Mouse (Mus musculus): ENCODE results near the gene 1700061G19Rik. TPM values are rescaled to one million over a fixed set of nuclear protein-coding genes. Genes with fewer than 3 reads are reported as not detected.

Gene 1700061G19Rik
- polyA plus RNA-seq, 1 experiment from 2014 or later: 0.29 TPM

- WGBS: 93% methylated on average over 8 of the region's 8 CpGs
- Histone ChIP-seq H3K27ac (ENCODE audit: low read depth, low read length) (no peak overlapping the region), H3K27me3 (replicated peaks; ENCODE audit: control insufficient read depth, insufficient read depth, low read length) (no peaks in the 10 kb centered on the region), H3K9me3 (ENCODE audit: control insufficient read depth, low read length) (no peaks in the 10 kb centered on the region), H3K4me3 (ENCODE audit: low read length) (no peak overlapping the region), H3K4me2 (ENCODE audit: low read length) (no peak overlapping the region), H3K9ac (ENCODE audit: low read depth, low read length) (no peak overlapping the region), H3K4me1 (ENCODE audit: control insufficient read depth, insufficient read depth, low read depth, low read length) (peaks cover 3% of the 10 kb centered on the region; the same call in 1 of the 2 replicates), H3K36me3 (ENCODE audit: control insufficient read depth, insufficient read depth, low read length) (no peaks in the 10 kb centered on the region)
- no peak for ATAC-seq
These were observed 38.9 kb upstream of the 1700061G19Rik start for GRCm38 (mm10) chr17:56836336-56836735.

- no peaks in the 10 kb centered on the region for H3K4me1 ChIP-seq (ENCODE audit: control insufficient read depth, insufficient read depth, low read depth, low read length)
- no peaks in the 10 kb centered on the region for H3K9me3 ChIP-seq (ENCODE audit: control insufficient read depth, low read length)
- no peak for ATAC-seq
- H3K27ac ChIP-seq (ENCODE audit: low read depth, low read length): no peak overlapping the region
- WGBS: 85% methylated on average over 7 of the region's 7 CpGs
- H3K4me2 ChIP-seq (ENCODE audit: low read length): no peak overlapping the region
- H3K9ac ChIP-seq (ENCODE audit: low read depth, low read length): no peak overlapping the region
- H3K36me3 ChIP-seq (ENCODE audit: control insufficient read depth, insufficient read depth, low read length): no peaks in the 10 kb centered on the region
- H3K27me3 ChIP-seq (replicated peaks; ENCODE audit: control insufficient read depth, insufficient read depth, low read length): no peaks in the 10 kb centered on the region
- no peak overlapping the region for H3K4me3 ChIP-seq (ENCODE audit: low read length)
These were observed 34.8 kb upstream of the 1700061G19Rik start for GRCm38 (mm10) chr17:56840524-56840923.

- WGBS: 82% methylated on average over 5 of the region's 5 CpGs
- Histone ChIP-seq H3K9ac (ENCODE audit: low read depth, low read length) (no peak overlapping the region), H3K4me3 (ENCODE audit: low read length) (no peak overlapping the region), H3K4me2 (ENCODE audit: low read length) (no peak overlapping the region), H3K27ac (ENCODE audit: low read depth, low read length) (no peak overlapping the region), H3K4me1 (ENCODE audit: control insufficient read depth, insufficient read depth, low read depth, low read length) (no peaks in the 10 kb centered on the region), H3K27me3 (replicated peaks; ENCODE audit: control insufficient read depth, insufficient read depth, low read length) (no peaks in the 10 kb centered on the region), H3K9me3 (ENCODE audit: control insufficient read depth, low read length) (no peaks in the 10 kb centered on the region), H3K36me3 (ENCODE audit: control insufficient read depth, insufficient read depth, low read length) (no peaks in the 10 kb centered on the region)
- ATAC-seq: no peak
These were observed 33.1 kb upstream of the 1700061G19Rik start for GRCm38 (mm10) chr17:56842173-56842572.

GRCm38 (mm10) chr17:56843678-56844077 lies 31.6 kb upstream of the 1700061G19Rik start:
- no peaks in the 10 kb centered on the region for H3K4me1 ChIP-seq (ENCODE audit: control insufficient read depth, insufficient read depth, low read depth, low read length)
- no peak overlapping the region for H3K4me2 ChIP-seq (ENCODE audit: low read length)
- no peaks in the 10 kb centered on the region for H3K27me3 ChIP-seq (replicated peaks; ENCODE audit: control insufficient read depth, insufficient read depth, low read length)
- H3K27ac ChIP-seq (ENCODE audit: low read depth, low read length): no peak overlapping the region
- no peaks in the 10 kb centered on the region for H3K9me3 ChIP-seq (ENCODE audit: control insufficient read depth, low read length)
- H3K4me3 ChIP-seq (ENCODE audit: low read length): no peak overlapping the region
- H3K9ac ChIP-seq (ENCODE audit: low read depth, low read length): no peak overlapping the region
- no peak for ATAC-seq
- WGBS: 81% methylated on average over 5 of the region's 5 CpGs
- no peaks in the 10 kb centered on the region for H3K36me3 ChIP-seq (ENCODE audit: control insufficient read depth, insufficient read depth, low read length)

GRCm38 (mm10) chr17:56848785-56849184 lies 26.5 kb upstream of the 1700061G19Rik start:
- H3K4me1 ChIP-seq (ENCODE audit: control insufficient read depth, insufficient read depth, low read depth, low read length): no peaks in the 10 kb centered on the region
- no peak overlapping the region for H3K4me3 ChIP-seq (ENCODE audit: low read length)

GRCm38 (mm10) chr17:56849710-56850109 lies 25.6 kb upstream of the 1700061G19Rik start:
- Histone ChIP-seq H3K9me3 (ENCODE audit: control insufficient read depth, low read length) (no peaks in the 10 kb centered on the region), H3K27me3 (replicated peaks; ENCODE audit: control insufficient read depth, insufficient read depth, low read length) (no peaks in the 10 kb centered on the region), H3K4me1 (ENCODE audit: control insufficient read depth, insufficient read depth, low read depth, low read length) (no peaks in the 10 kb centered on the region), H3K9ac (ENCODE audit: low read depth, low read length) (no peak overlapping the region), H3K36me3 (ENCODE audit: control insufficient read depth, insufficient read depth, low read length) (no peaks in the 10 kb centered on the region), H3K4me2 (ENCODE audit: low read length) (no peak overlapping the region), H3K4me3 (ENCODE audit: low read length) (no peak overlapping the region), H3K27ac (ENCODE audit: low read depth, low read length) (no peak overlapping the region)
- 79% methylated on average over 13 of the region's 13 CpGs for WGBS
- ATAC-seq: no peak

More at GRCm38 (mm10) chr17:56848785-56849184, 26.5 kb upstream of the 1700061G19Rik start:
- WGBS: 86% methylated on average over 5 of the region's 5 CpGs
- H3K9ac ChIP-seq (ENCODE audit: low read depth, low read length): no peak overlapping the region
- H3K4me2 ChIP-seq (ENCODE audit: low read length): no peak overlapping the region
- no peaks in the 10 kb centered on the region for H3K27me3 ChIP-seq (replicated peaks; ENCODE audit: control insufficient read depth, insufficient read depth, low read length)
- ATAC-seq: no peak
- H3K36me3 ChIP-seq (ENCODE audit: control insufficient read depth, insufficient read depth, low read length): no peaks in the 10 kb centered on the region
- H3K9me3 ChIP-seq (ENCODE audit: control insufficient read depth, low read length): no peaks in the 10 kb centered on the region
- H3K27ac ChIP-seq (ENCODE audit: low read depth, low read length): no peak overlapping the region

- no peaks in the 10 kb centered on the region for H3K36me3 ChIP-seq (ENCODE audit: control insufficient read depth, insufficient read depth, low read length)
- no peak for ATAC-seq
- 85% methylated on average over 3 of the region's 3 CpGs for WGBS
- H3K9ac ChIP-seq (ENCODE audit: low read depth, low read length): no peak overlapping the region
- H3K27me3 ChIP-seq (replicated peaks; ENCODE audit: control insufficient read depth, insufficient read depth, low read length): no peaks in the 10 kb centered on the region
- H3K9me3 ChIP-seq (ENCODE audit: control insufficient read depth, low read length): no peaks in the 10 kb centered on the region
- H3K4me3 ChIP-seq (ENCODE audit: low read length): no peak overlapping the region
- no peaks in the 10 kb centered on the region for H3K4me1 ChIP-seq (ENCODE audit: control insufficient read depth, insufficient read depth, low read depth, low read length)
- no peak overlapping the region for H3K4me2 ChIP-seq (ENCODE audit: low read length)
- no peak overlapping the region for H3K27ac ChIP-seq (ENCODE audit: low read depth, low read length)
These were observed 24.1 kb upstream of the 1700061G19Rik start for GRCm38 (mm10) chr17:56851167-56851566.

GRCm38 (mm10) chr17:56855421-56855820 lies 19.9 kb upstream of the 1700061G19Rik start:
- Histone ChIP-seq H3K27ac (ENCODE audit: low read depth, low read length) (no peak overlapping the region), H3K9me3 (ENCODE audit: control insufficient read depth, low read length) (no peaks in the 10 kb centered on the region), H3K9ac (ENCODE audit: low read depth, low read length) (no peak overlapping the region), H3K36me3 (ENCODE audit: control insufficient read depth, insufficient read depth, low read length) (no peaks in the 10 kb centered on the region), H3K4me3 (ENCODE audit: low read length) (no peak overlapping the region), H3K4me2 (ENCODE audit: low read length) (no peak overlapping the region), H3K27me3 (replicated peaks; ENCODE audit: control insufficient read depth, insufficient read depth, low read length) (no peaks in the 10 kb centered on the region), H3K4me1 (ENCODE audit: control insufficient read depth, insufficient read depth, low read depth, low read length) (no peaks in the 10 kb centered on the region)
- 84% methylated on average over 3 of the region's 3 CpGs for WGBS
- ATAC-seq: no peak

- Histone ChIP-seq H3K4me1 (ENCODE audit: control insufficient read depth, insufficient read depth, low read depth, low read length) (no peaks in the 10 kb centered on the region), H3K4me3 (ENCODE audit: low read length) (no peak overlapping the region), H3K27ac (ENCODE audit: low read depth, low read length) (no peak overlapping the region), H3K9me3 (ENCODE audit: control insufficient read depth, low read length) (no peaks in the 10 kb centered on the region), H3K27me3 (replicated peaks; ENCODE audit: control insufficient read depth, insufficient read depth, low read length) (no peaks in the 10 kb centered on the region), H3K4me2 (ENCODE audit: low read length) (no peak overlapping the region), H3K9ac (ENCODE audit: low read depth, low read length) (no peak overlapping the region), H3K36me3 (ENCODE audit: control insufficient read depth, insufficient read depth, low read length) (no peaks in the 10 kb centered on the region)
- WGBS: 50% methylated on average over 4 of the region's 4 CpGs
- ATAC-seq: no peak
These were observed 17.1 kb upstream of the 1700061G19Rik start for GRCm38 (mm10) chr17:56858216-56858615.

GRCm38 (mm10) chr17:56858922-56859321 lies 16.4 kb upstream of the 1700061G19Rik start:
- no peak for ATAC-seq
- Histone ChIP-seq H3K4me1 (ENCODE audit: control insufficient read depth, insufficient read depth, low read depth, low read length) (no peaks in the 10 kb centered on the region), H3K36me3 (ENCODE audit: control insufficient read depth, insufficient read depth, low read length) (no peaks in the 10 kb centered on the region), H3K27me3 (replicated peaks; ENCODE audit: control insufficient read depth, insufficient read depth, low read length) (no peaks in the 10 kb centered on the region), H3K9me3 (ENCODE audit: control insufficient read depth, low read length) (no peaks in the 10 kb centered on the region), H3K9ac (ENCODE audit: low read depth, low read length) (no peak overlapping the region), H3K27ac (ENCODE audit: low read depth, low read length) (no peak overlapping the region), H3K4me3 (ENCODE audit: low read length) (no peak overlapping the region), H3K4me2 (ENCODE audit: low read length) (no peak overlapping the region)
- WGBS: 44% methylated on average over 7 of the region's 7 CpGs

Measured in hindbrain, embryonic 16.5 days (tissue).